Mouse (Mus musculus) C2C12 (cell line): Measurements from ENCODE around the gene Mpdz.

Source experiments
- CEBPB ChIP-seq: IDR thresholded peaks from one replicate; pipeline ENCODE4 v1.6.1; 2011; ENCODE audit warnings: low read depth, mild to moderate bottlenecking, control low read depth, moderate library complexity
- CTCF ChIP-seq: IDR thresholded peaks from one replicate; pipeline ENCODE4 v1.5.1; 2011; ENCODE audit not compliant: control insufficient read depth, insufficient read depth, insufficient read length
- FOSL1 ChIP-seq: IDR thresholded peaks from one replicate; pipeline ENCODE4 v1.8.0; 2011; ENCODE audit warnings: mild to moderate bottlenecking, low read length; ENCODE audit not compliant: poor library complexity, insufficient read depth, severe bottlenecking
- MAX ChIP-seq: IDR thresholded peaks from one replicate; pipeline ENCODE4 v1.6.1; 2011; ENCODE audit warnings: mild to moderate bottlenecking, control low read depth
- MYOD1 ChIP-seq: IDR thresholded peaks from one replicate; pipeline ENCODE4 v1.6.1; 2011; ENCODE audit warnings: low read depth; ENCODE audit not compliant: control insufficient read depth, insufficient read length
- MYOG ChIP-seq: IDR thresholded peaks from one replicate; pipeline ENCODE4 v1.6.1; 2011; ENCODE audit not compliant: control insufficient read depth, insufficient read length; ENCODE audit errors: extremely low read depth
- USF1 ChIP-seq: IDR thresholded peaks from one replicate; pipeline ENCODE4 v1.6.1; 2011; ENCODE audit warnings: low read depth, mild to moderate bottlenecking, control low read depth, moderate library complexity

GRCm38 (mm10) chr4:81279451-81279850 is 163.2 kb downstream of the Mpdz start:
- TF ChIP-seq CTCF (no peak), MYOD1 (no peak), USF1 (no peak), FOSL1 (no peak), MYOG (no peak), CEBPB (no peak), MAX (no peak)
